In genomic region chr1:121605118-121605517, GRCm38 (mm10) we compare ENCODE assay signal across 9 mouse cellular contexts. TPM values are rescaled to one million over a fixed set of nuclear protein-coding genes. Genes with fewer than 3 reads are reported as not detected.
DNase-seq lines count a peak whose midpoint lies in the region; ATAC-seq lines count a peak whose summit lies in the region.
"Had no signal": no experiment of that assay in that cellular context is flagged by ENCODE, and none has a peak within 500 bp of the region (broad histone marks: within the 10 kb centered on the region; RNA-seq: fewer than 3 reads in every experiment).

No protein-coding gene starts in this region.

- H3K9me3 ChIP-seq in kidney, embryonic 15.5 days (replicated peaks): no peaks in the 10 kb centered on the region
- no peaks in the 10 kb centered on the region for H3K9me3 ChIP-seq in limb, embryonic 10.5 days (replicated peaks)
- H3K9me3 ChIP-seq: liver, embryonic 13.5 days had no signal

- intact Hi-C loops in heart, postnatal 36 days (cut with DNase I): no loop called here

- ATAC-seq in kidney, embryonic 15.5 days (replicated peaks; ENCODE audit: low FRiP score): 0 out of 2 replicates have a peak, but pooled peaks have one; percentile 35

- H3K4me2 ChIP-seq in kidney, embryonic 15.5 days: no peak overlapping the region
- H3K4me2 ChIP-seq: liver, embryonic 13.5 days had no signal

- H3K9ac ChIP-seq in kidney, embryonic 15.5 days: no peak overlapping the region
- H3K9ac ChIP-seq: liver, embryonic 13.5 days had no signal

- no peaks in the 10 kb centered on the region for H3K27me3 ChIP-seq in kidney, embryonic 15.5 days
- no peaks in the 10 kb centered on the region for H3K27me3 ChIP-seq in limb, embryonic 10.5 days (ENCODE audit: low read depth, poor library complexity, severe bottlenecking)
- H3K27me3 ChIP-seq: liver, embryonic 13.5 days had no signal

- no peaks in the 10 kb centered on the region for H3K36me3 ChIP-seq in kidney, embryonic 15.5 days
- no peaks in the 10 kb centered on the region for H3K36me3 ChIP-seq in limb, embryonic 10.5 days
- H3K36me3 ChIP-seq: liver, embryonic 13.5 days had no signal

- peaks cover 12% of the 10 kb centered on the region; the same call in 1 of the 2 replicates for H3K4me1 ChIP-seq in kidney, embryonic 15.5 days
- peaks cover 6% of the 10 kb centered on the region for H3K4me1 ChIP-seq in limb, embryonic 10.5 days
- H3K4me1 ChIP-seq: liver, embryonic 13.5 days had no signal

- DNase-seq in kidney, adult 9 months: no peak
- DNase-seq in cerebellum, adult 9-10 months: peak; percentile 85
- DNase-seq in gastrocnemius, postnatal 25 days: peak; percentile 8
- DNase-seq in retina, postnatal 1 day: peak; percentile 6
- no peak for DNase-seq in limb, embryonic 10.5 days (ENCODE audit: low spot score)
- no peak for DNase-seq in testis, postnatal 14 days (ENCODE audit: low spot score)
- DNase-seq in heart, postnatal 36 days: no peak
- DNase-seq: liver, embryonic 13.5 days had no signal

- H3K27ac ChIP-seq in kidney, embryonic 15.5 days: no peak overlapping the region
- no peak overlapping the region for H3K27ac ChIP-seq in limb, embryonic 10.5 days
- H3K27ac ChIP-seq: liver, embryonic 13.5 days had no signal

- 26% methylated on average over 6 of the region's 6 CpGs for WGBS in kidney, embryonic 15.5 days
- 58% methylated on average over 6 of the region's 6 CpGs for WGBS in limb, embryonic 10.5 days

- no peak overlapping the region for H3K4me3 ChIP-seq in kidney, embryonic 15.5 days (replicated peaks)
- H3K4me3 ChIP-seq in limb, embryonic 10.5 days: no peak overlapping the region
- H3K4me3 ChIP-seq: liver, embryonic 13.5 days had no signal

RNA-seq across cellular contexts. Expression of gene Ddx18, which starts 37.3 kb away (rescaled TPM):
- polyA plus RNA-seq in kidney, embryonic 15.5 days (2015; fragmentation: Nextera tagmentation; extraction: Ambion mirVana): 76.9 and 82.1 TPM in 2 replicates
- total RNA-seq in gastrocnemius, postnatal 25 days (2021): 10 to 100 TPM; 12.8 to 15.2 TPM
- polyA plus RNA-seq in limb, embryonic 10.5 days (2016; fragmentation: Nextera tagmentation; extraction: Ambion mirVana): 75.5 and 89.8 TPM in 2 replicates
- total RNA-seq in heart, postnatal 36 days (2021): 10 to 100 TPM; 16.4 to 22.6 TPM

Comparison
In these comparisons a context has a peak if more than half of its experiments do, and no peak if none do; other contexts are left out.
1. DNase-seq: peak in cerebellum, adult 9-10 months (single experiment), gastrocnemius, postnatal 25 days (single experiment) and retina, postnatal 1 day (single experiment); none in kidney, adult 9 months (single experiment), limb, embryonic 10.5 days (single experiment), testis, postnatal 14 days (single experiment) and heart, postnatal 36 days (0 of 2).